Mouse (Mus musculus): Measurements from ENCODE around the gene Sh2d6.

- TF ChIP-seq TAL1 (IDR thresholded peaks at IDR 0.05; ENCODE audit: low read length) = no peak
- TF ChIP-seq GATA1 (IDR thresholded peaks at IDR 0.05; ENCODE audit: low read length) = no peak
Measured at GRCm38 (mm10) chr6:72538562-72539031, 17.1 kb upstream of the Sh2d6 start.

Measured in erythroblast, embryonic 14.5 days (primary cell).